Mouse (Mus musculus) embryo, embryonic 10 days (tissue): ENCODE measurements at regions not wholly inside any gene's neighbourhood (a gene's known extent, or its start where the extent isn't known, plus 50 kb on each side); places are given as distances from the start of the nearest gene placed in this dataset.
"Not testable (repeated sequence)": the region's sequence is repeated elsewhere in the genome, so short reads cannot be mapped to it uniquely, and the experiment has no call there.

Experiments used
- DNase-seq: peaks from one replicate; pipeline ENCODE4 v3.0.0-alpha.2; 2015; ENCODE audit warnings: low spot score

DNA sequence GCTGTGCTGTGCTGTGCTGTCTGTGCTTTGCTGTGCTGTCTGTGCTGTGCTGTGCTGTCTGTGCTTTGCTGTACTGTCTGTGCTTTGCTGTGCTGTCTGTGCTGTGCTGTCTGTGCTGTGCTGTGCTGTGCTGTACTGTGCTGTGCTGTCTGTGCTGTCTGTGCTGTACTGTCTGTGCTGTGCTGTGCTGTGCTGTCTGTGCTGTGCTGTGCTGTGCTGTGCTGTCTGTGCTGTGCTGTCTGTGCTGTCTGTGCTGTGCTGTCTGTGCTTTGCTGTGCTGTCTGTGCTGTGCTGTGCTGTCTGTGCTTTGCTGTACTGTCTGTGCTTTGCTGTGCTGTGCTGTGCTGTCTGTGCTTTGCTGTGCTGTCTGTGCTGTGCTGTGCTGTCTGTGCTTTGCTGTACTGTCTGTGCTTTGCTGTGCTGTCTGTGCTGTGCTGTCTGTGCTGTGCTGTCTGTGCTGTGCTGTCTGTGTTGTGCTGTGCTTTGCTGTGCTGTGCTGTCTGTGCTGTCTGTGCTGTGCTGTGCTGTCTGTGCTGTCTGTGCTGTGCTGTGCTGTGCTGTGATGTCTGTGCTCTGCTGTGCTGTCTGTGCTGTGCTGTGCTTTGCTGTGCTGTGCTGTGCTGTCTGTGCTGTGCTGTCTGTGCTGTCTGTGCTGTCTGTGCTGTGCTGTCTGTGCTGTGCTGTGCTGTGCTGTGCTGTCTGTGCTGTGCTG lies 197.5 kb downstream of the Tcp10c start:
- DNase-seq = not testable (repeated sequence)

GRCm38 (mm10) chr17:13552840-13553239 lies 198.5 kb downstream of the Tcp10c start:
- DNase-seq = not testable (repeated sequence)

GRCm38 (mm10) chr17:13555311-13556059 lies 201.1 kb downstream of the Tcp10c start:
- DNase-seq = not testable (repeated sequence)

DNA sequence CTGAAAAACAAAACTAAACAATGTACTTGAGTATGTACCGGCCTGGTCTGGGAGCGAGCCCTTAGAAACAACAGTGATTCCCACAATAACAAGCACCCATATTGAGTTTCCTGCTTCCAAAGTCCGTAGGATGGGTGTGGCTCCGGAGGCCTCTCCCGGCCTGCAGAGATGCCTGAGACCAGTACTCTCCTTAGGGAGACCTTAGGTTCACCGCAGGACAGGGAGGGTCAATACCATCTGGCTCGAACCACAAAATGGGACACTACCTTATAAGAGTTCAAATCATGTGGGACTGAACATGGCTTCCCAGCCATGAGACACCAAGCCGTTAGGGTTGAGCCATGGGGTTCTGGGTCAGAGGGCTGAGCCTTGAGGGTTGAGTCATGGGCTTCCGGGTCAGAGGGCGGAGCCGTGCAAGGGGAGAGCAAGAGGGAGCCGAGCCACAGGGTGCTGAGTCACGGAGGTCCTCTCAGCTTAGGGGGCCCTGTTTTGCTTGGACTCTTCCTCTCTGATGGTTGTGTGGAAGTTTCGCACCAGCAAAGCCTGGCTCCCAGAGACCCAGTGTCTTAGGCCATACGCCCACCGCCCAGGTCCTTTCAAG lies 201.8 kb downstream of the Tcp10c start:
- DNase-seq = not testable (repeated sequence)

GRCm38 (mm10) chr17:13558863-13559262 lies 201.5 kb upstream of the Afdn start:
- DNase-seq = no peak

DNA sequence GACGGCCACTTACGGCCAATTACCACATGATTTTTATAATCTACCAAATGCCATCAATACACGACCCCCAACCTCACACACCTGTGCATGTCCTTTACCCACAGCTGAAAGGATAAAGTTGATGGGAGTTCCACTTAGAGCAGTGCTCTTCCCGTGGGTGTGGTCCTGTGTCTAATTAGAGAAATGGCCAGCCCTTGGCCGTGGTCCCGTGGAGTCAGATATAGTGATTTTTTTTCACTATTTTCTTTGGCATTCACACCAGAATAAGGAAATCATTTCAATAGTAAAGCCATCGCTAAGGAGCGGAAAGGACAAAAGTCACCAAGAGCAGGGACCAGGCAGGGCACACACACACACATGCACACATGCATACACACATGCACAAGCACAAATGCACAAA lies 199.0 kb upstream of the Afdn start:
- DNase-seq = no peak

DNA sequence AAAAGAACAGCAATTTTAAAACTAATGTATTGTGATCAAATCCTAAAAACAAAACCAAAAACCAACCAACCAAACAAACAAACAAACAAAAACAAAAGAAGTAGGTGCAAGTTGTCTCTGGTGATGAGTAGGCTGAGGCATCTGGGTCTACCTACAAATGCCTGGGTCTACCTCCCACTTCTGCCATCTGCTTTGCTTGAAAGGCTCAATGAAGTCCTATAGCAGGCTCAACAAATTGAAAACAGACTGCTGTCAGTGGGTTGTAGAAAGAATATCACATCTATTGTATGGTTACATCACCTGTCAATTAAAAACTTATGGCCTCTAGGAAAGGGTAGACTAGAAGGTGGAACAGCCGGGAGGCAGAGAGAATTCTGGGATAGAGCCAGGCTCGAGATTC lies 197.4 kb upstream of the Afdn start:
- DNase-seq = no peak

GRCm38 (mm10) chr17:13564800-13565199 lies 195.5 kb upstream of the Afdn start:
- DNase-seq = no peak

- DNase-seq = no peak
Measured at GRCm38 (mm10) chr17:13566680-13567079, 193.7 kb upstream of the Afdn start.

DNA sequence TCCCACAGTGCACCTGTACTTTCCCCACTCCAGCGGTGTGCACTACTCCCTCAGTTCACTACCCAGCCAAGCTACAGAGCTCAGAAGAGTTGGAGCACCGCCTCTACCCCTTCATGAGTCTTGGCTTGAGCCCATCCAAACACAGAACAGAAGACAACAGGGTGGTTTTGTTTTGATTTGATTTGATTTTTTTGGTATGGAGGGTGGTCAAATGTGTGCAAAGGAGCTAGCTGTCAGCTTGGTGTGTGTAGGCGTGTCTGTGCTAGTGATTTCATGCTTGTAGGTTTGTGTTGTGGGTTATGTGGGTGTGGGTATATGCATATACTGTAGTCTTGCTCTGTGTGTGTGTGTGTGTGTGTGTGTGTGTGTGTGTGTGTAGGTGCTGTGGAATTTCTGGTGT lies 193.2 kb upstream of the Afdn start:
- DNase-seq = no peak

- DNase-seq = no peak
Measured at GRCm38 (mm10) chr17:13570796-13571195, 189.5 kb upstream of the Afdn start.

- no peak for DNase-seq
Measured at GRCm38 (mm10) chr17:13572204-13572833, 188.0 kb upstream of the Afdn start.

- DNase-seq = no peak
Measured at GRCm38 (mm10) chr17:13573036-13573435, 187.3 kb upstream of the Afdn start.

GRCm38 (mm10) chr17:13574122-13574521 lies 186.2 kb upstream of the Afdn start:
- DNase-seq = no peak

DNA sequence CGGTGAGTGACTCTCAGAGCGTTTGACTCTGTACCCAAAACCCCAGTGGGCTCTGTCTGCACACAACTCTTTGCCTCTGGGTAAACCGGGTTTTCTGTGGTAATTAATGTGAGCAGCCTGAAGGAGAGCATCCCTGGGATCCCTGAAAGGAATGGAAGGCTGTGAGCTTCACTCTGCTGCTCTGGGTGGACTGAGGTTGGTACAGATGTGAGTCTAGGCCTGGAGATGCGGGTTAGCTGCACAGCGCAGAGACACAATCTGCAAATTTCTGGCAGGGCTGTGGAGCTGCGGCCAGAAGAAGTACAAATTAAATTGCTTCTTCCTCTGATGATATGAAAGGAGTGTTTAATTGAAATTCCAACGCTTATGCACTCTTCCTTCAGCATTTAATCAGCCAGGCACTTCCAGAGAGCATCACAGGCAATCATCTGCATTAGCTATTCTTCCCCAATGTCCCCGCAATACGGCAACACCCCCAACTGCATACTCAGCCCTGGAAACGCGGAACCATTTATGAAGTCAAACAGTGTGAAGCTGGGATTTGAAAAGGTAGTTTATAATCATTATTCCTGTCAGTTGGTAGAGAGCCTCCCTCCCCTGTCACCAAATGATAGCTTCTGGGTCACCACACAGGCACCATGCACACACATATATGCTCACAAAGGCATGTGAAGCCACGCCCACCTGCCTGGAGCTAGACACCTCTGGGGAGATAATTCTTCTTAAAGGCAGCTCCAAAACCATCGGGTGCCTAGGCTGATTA lies 185.5 kb upstream of the Afdn start:
- DNase-seq = no peak

DNA sequence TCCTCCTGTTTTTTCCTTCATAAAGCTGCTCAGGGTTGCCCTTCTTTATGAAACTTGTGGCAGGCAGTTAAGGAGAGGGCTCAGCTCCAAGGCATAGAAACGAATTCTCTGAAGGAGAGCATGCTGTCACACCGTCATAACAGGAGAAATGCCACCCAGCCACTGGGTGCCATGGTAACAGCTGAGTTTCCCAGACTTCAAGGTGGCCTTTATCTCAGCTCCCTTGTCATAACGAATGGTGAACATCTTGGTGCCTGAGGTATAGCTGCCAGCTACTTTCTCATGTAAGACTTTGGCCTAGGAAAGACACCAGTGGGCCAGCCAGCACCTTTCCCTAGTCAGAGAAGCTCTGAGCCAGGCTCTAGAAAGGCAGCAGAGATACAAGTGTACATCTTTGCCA lies 182.5 kb upstream of the Afdn start:
- DNase-seq = no peak

DNA sequence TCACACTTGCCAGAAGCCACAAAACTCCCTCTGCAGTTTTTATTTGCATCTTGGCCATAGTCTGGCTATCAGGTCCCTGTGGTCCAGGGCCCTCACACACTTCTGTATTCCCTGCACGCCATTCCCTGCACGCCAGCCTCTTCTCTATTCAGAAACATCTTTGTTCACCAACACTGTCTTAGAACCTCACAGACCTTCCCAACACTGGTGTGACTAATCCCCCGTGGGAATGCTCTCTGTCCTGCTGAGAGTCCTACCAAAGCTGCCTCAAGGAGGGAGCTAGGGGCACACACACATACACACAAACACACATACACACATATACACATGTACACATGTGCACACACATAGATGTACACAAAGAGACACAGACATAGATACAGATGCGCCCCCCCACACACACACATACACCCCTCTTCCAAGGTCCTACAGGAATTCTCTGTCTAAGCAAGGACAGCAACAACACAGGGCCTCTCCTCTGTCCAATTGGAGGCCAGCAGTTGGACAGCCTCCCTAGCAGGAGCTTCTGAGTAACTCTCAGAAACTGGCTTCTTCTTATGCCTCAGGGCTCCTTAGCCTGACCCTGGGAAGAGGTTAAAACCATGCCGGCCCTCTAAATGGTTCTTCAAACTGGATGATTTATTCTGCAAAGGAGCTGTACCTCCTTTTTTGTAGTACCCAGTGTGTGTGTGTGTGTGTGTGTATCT lies 179.0 kb upstream of the Afdn start:
- no peak for DNase-seq

DNA sequence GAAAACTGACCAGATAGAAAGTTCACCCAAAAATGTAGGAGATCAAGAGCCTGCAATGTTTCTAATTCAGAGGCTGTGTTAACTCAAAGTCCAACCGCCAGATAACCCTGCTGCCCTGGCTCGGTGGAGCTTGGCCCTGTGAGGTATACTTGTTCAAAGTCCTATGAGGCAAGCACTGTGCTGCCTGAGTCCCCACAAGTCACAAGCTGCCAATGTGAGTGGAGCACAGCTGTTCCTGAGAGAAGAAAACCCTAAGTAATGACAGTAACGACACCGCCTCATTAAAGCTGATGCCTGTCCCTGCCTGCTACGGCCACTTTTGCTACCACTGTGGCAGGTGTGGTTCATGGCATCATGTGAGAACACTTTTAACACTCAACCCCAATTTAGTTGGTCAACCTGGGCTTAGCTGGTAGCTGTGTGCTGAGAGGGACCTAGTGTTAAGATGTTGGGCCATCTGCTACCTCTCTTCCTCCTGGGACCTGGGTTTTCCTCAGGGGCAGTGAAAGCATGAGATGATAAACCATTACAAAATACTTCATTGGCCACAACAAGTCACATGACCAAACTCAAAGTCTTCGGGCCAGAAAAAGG lies 178.2 kb upstream of the Afdn start:
- DNase-seq = no peak

DNA sequence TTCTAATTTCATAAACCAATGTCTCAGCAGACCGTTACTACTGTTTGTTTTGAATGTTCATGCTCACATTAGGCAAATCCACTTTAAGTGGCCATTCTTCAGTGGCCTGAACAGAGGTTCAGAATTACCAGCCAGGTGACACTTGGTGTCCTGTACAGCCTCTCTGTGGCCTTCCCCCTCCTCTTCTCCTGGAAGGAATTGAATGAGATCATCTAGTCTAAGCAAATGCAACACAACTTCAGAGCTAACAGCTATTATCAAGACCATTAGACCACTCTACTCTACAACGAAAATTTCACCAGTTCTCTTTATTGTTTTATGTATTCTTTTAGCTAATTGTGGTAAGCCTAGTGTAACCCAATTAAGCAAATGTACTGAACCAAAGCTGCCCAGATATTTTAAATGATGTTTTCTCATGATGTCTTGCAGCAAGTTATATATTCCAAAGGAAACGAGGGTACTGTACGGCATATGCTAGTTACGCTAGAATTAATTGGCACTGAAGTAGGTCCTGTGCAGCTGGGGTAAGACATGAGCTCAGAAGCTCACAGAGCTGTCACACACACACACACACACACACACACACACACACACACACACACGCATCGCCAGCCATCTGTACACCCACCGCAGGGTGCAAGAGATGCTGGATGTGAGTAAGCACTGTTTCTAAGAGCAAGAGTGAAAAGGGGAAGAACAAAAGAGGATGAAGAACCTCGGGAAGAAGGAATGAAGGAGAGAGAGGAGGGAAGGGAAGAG lies 176.7 kb upstream of the Afdn start:
- DNase-seq = no peak

DNA sequence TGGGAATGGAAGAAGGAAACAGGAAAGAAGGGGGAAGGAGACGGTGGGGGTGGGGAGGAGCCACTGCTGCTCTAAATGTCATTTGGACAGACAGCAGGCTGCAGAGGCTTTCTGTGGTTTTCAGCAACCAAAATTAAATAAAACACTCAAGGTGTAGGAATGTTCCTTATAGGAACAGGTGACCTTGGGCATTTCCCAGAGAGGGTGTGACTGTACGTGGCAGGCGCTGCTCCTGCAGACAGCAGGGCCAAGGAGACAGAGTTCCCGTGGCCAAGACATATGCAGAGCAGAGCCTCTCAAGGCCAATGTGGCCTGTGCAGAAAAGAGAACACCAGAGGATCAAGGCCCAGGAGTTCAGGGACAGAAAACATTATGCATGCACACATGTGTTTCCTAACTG lies 175.9 kb upstream of the Afdn start:
- no peak for DNase-seq
